Mouse (Mus musculus) induced T-regulatory cell, adult 2 months (primary cell): ENCODE data around the gene Adamts9.

ENCODE experiments used
- DNase-seq: peaks from one replicate; pipeline ENCODE4 v3.0.0-alpha.2; 2012; ENCODE audit warnings: low read depth

Adamts9 gene

DNA sequence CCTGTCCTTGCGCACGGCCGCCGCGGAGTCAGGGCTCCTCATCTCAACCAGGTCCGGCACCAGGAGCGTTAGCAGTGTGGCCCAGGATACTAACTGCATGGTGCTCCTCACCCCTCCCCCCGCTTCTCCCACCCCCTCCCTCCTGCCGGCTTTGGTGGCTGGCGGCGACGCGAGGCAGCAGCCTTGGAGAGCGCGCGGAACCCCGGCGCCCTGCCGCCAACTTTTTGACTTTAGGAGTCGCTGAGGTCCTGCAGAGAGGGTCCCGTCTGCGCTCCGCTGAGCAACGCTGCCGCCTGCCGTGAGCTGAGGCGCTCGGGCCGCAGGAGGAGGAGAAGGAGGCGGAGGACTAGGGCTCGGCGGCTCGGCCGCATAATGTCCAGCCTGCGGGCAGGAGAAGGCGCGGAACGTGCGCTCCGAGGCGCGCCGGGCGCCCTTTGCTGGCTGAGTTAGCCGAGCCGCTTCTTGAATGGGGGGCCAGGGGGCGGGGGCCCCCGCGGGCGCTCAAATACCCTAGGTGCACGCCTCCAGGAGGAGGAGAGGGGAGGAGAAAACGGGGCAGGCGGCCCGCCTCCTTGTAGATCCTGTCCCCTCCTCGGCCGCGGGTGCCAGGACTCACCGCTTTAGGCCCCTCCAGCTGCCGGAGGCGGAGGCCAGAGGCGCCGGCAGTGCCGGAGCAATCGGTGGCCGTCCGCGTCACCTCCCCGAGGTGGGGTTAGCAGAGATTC lies at the start of gene Adamts9:
Gene Adamts9 (minus strand): TSS at position 436 of the 725 bp plus-strand sequence.
- DNase-seq: no peak

DNA sequence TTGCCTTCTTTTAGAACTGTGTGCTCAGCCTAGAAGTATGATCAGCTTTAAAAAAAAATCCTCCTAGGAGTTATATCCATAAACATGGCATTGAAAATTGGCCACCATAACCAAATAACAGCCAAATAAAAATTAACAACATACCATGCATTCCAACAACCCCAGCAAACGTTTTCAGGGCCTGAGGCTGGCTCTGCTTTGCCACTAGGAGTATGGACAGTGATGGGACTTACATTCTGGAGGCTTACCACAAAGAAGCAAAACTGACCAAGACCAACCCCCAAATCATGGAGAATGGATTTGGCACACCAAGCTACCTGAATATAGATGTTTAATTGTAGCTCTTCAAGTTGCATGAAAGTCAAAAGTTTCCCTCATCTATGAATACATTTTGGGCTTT lies 48.3 kb upstream of the Adamts9 start:
- DNase-seq: no peak

DNA sequence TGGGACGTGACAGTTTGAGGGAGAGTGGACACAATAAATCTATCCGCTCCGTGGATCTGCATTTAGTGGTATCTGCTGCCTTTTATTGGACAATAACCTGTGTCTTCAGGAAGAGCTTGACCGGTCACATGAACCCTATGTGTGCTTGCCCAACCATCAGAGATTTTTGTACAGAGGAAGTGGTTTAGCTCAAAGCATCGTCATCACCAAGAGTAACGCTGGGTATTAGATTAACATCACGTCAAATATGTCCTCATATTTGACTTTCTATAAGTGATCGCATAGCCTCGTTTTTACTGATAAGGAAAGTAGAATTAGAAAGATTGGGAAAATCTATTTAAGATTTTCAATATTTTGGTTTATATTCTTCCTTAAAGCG lies 45.3 kb upstream of the Adamts9 start:
- no peak for DNase-seq

DNA sequence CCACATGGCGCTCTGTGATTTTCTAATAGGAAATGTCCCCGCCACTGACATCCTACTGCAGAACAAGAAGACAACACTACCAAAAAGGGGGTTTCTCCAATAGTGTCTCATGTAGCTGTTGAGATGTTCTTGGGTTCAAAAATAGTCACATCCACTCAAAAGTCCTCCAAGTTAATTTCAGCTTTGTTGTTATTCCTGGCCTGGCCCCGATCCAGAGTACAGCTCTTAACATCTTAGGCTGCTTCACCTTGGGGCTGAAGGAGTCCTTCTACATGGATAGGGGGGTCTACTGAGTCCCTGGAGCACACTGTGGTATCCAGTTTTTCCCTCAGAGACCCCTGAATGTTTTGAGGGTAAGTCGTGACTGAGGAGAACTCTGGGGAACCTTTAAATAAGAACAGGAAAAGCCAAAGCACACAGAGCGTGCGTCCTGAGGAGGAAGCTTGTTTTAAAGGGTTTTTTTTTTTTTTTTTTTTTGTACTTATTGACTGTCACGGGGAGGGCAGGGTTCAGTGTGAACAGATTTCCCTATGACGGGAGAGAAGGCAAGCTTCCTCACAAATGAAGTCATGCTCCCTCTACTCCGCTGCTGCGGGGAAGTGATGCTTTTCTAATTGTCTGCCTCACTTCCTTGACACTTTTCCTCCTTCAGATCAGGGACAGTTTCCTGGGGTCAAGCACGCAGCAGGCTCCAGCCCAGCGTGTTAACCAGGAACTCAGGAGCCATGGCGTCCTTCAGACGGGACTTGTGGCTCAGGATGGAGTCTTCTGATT lies 44.7 kb upstream of the Adamts9 start:
- DNase-seq: no peak

DNA sequence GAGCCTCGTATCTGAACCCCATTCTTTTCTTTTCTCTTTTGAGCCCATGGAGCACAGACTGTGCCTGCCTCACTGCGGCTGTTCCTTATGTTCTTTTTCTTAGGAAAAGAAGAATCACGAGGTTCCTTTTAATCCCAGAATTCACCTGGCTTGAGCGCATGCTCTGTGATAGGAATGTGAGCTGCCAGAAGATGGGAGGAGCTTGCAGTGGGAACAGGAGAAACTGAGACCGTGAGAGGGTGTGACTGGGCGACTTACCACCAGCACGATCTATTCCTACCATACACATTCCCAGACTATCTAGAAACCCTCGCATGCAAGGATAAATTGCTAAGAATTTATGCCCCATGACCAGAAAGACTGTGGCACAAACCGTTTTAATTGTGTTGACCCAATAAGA lies 44.1 kb upstream of the Adamts9 start:
- no peak for DNase-seq

DNA sequence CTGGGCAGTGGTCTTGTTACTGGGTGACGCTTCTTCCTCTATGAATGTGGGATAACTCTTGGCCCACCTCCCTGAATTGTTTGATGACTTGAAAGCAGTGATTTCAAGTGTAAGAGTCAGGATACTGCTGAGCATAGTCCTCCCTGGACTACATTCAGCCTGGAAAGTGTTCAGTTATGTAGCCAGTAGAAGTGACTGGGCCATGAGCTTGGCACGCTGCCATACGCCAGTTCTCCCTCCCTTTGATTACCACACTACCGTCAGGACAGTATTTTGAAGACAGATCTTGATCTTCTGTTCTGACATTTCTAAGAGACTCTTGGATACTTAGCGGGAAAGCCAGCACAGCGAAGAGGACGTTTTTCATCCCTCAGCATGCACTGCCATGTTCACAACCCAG lies 40.1 kb upstream of the Adamts9 start:
- DNase-seq: no peak

DNA sequence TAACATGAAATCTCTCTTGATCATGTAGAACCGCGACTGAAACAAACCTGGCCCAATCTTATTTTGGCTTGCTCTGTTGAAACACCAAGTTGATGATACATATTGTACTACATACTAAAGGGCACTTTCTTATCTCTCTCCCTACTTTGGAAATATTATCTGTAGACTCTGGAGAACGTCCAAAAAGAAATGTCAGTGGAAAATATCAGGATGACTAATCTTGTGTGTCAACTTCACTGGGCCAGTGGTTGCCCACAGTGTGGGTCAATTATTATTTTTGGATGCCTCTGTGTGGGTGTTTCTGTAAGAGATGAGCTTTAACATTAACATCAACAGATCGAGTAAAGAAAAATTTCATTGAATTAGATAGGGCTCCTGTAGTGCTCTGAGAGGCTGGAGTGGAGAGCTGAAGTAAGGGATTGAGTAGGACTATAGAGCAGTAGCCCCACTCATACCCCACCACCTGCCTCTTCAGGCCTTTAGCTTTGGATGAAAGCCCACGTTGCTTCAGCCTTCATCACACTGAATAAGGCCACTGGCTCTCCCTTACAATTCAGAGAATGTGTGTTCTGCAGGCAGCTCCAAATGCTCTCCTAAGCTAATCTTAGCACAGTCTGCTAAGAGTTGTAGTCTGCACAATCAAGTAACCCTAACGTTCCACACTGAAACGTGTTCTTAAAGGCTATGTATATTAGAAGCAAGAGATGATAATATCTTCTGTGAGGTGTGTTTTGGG lies 38.3 kb upstream of the Adamts9 start:
- DNase-seq: no peak

DNA sequence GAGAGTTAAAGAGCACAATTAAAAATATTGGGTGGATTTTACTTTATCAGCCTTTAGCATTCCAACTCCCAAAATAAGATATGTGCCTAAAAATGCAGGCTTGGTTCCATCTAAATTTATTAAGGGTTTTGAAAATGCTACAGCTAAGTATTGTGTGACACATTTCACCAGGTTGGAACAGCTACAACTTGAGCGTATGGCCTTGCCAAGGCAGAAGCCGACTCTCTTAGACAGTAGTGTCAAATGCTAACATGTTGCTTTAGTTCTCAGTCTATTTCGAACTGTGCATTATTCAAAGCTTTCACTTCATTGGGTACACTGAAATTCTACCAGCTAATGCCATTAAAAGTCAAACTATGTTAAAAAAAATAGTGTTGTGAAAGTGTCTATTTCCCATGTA lies 30.0 kb upstream of the Adamts9 start:
- no peak for DNase-seq

DNA sequence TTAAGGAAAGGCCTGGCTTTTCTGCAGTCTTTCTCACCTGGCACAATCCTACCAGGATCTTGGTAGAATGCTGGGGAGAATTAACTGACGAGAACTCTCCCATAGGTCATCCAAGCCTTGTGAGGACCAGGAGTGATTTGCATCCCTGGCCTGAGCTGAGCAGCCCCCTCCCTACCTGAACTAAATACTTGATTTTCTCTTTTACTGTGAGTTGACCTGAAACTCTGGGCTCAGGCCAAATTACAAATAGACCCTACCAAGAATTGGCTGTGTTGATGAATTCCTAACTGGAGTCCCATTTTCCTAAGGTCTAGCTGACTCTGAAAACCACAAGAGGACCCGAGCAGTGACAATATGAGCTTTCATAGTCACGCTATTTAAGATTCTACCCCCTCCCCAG lies 25.4 kb upstream of the Adamts9 start:
- no peak for DNase-seq

DNA sequence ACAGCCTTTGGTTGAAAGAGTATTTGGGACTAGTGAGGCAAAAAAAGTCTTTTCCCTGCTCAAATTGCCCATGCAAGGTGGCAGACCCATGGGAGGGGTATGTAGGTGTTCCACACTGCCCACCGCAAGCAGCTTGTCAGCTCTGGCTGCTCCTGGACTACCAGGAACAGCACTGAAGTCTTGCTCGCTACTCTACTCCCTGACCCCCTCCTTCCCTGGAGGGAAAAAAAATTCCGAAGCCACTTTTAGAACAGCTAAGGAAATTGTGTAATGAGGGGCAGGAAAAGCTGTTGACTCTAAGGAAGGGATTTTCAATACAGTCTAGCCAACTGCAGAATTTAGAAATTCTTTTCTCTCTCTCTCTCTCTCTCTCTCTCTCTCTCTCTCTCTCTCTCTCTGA lies 24.9 kb upstream of the Adamts9 start:
- DNase-seq: no peak

DNA sequence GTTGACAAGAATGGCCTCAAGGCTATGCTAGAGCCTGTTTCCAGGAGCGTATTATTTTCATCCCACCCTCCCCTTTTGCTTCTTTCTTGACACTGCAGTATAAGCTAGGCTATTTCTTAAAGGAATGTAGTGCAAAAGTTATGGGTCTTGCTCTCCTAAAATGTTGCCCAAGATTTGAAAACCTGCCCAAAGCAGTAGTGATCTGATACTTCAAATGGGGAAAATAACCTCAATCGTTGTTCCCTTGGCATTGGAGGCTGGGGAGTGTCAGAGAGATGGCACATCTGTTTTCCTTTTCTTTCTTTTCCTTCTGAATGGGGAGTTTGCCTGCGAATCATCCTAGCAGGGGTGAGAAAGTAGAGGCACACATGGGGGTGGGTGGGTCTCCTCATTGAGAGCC lies 19.7 kb upstream of the Adamts9 start:
- no peak for DNase-seq

DNA sequence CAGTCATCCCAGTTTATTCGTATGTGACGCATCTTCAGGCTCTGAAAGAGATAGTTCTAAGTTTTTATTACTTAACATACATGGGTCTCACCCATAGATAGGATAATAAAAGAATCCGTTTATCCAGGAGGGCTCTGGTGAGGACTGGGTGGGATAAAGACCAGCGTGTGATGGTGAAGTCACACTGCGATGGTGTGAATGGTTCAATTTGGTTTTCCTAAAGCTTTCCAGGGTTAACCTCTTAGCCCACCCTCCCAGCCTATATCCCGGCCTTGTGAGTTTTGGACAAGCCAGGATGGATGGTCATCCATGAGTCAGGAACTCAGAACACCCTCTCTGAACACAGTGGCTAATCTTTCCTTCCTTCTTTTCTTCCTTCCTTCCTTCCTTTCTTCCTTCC lies 17.7 kb upstream of the Adamts9 start:
- no peak for DNase-seq

DNA sequence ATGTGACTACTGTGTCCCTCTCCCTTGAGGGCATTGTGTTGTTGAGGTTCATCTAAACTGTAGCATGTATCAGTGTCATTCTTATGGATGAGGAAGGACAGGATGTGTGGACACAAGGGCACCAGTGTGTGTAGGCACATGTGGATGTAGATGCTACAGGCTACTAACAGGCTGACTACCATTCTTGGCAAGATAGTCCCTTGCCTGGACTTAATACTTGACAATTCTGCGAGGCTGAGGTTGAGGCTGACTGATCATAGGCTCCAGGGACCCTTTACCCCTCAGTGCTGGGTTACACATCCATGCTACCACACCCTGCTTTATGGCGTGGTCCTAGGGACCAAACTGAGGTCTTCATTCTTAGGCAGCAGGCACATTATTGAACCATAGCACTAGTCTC lies 16.1 kb upstream of the Adamts9 start:
- no peak for DNase-seq

DNA sequence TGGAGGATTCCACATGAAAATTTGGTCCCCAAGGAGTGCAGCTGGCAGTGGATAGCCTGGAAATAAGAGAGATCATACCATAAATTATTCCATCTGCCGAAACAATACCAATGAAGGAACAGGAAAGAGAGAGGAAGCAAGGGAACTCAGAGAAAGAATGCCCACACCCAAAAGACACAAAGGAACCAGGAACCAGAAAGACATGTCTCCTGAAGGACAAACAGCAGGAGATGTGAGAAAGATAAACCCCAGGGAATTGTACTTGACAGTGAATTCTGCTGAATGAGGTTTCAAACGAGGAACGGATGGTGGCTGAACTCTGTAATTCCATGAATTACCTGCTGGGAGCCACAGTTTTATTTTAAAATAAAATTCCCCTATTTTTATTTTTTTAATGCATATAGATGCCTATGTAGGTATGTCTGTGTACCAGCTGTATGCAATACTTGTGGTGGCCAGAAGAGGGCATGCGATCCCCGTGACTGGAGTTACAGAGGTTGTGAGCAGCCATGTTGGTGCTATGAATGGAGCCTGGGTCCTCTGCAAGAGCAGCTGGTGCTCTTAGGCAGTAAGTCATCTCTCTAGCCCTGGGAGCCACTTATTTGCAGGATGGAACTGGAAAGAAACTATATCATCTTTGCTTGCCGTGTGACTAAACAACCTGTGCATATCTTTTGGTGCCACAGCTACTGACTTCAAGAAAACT lies 4.2 kb upstream of the Adamts9 start:
- no peak for DNase-seq

DNA sequence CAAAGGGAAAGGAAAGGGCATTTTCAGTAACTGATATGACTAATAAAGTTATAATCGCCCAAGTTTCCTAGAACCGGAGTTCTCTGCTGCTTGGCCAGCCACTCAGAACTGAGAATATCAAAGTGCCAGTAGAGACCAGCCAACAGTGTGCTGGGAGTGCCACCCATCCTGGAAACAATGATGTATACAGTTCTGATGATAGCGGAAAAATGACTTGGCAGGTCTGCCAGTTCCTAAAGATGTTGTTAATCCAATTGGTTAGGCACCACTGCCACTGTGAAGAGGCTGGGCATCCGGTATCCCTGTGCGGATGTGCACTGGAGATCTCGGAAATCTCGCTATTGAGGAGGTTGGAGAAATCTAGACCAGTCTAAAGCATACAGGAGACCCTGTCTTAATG lies 1.4 kb upstream of the Adamts9 start:
- DNase-seq: no peak

DNA sequence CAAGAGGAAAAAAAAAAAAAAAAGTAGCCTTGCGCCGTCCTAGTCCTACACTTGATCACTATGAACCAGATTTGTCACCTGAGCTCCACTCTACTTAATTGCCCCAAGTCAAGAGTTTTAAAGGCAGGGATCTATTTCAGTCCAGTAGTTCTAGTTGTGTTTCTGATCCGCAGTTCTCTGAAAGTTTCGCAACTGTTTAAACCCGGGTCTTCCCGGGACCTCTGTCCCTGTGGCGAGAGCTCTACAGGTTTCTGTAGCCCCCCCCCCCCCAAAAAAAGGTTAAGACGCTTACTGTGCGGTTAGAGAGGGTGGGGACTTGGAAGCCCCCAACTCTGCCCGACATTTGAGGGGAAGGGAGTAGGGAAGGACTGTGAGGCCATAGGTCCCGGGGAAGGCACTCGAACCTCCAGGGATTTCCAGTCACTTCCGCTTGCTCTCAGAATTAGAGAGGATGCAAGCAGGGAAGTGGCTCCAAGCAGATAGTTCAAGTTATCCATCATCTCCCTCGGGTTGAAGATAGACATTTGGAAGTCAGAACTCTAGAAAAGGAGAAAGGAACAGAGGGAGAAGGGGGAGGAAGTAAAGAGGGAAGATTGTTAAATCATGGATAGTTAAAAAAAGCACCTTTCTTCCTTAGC lies 875 bp upstream of the Adamts9 start:
- no peak for DNase-seq

DNA sequence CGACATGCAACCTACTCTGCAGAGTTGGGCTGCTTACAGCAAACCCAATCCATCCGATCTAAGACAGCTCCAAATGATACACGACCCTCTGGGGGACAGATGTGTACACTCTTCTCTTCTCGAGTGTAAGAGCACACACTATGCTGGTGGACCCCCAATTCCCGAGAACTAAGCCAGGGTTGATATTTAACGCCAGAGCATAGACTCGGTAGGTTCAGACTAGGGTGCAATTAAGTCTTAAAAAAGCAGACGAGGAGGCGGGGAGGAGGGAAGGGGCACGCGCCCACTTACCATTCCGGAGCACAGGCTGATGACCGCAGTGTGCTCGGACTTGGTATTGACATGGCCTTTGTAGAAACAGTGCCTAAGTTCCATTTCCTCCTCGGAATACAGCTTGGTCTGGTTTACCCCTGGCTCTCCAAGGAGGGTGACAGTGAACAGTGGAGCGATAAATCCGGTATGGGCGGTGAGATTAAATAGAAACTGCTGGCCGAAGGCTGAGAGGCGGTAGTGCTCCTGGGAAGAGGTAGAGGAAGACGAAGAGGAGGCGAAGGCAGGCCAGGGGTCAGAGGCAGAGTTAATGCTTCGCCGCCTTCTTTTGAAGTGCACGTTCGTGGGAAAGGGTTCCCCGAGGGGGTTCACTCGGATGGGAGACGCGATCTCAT lies 1.4 kb downstream of the Adamts9 start:
- DNase-seq: no peak

DNA sequence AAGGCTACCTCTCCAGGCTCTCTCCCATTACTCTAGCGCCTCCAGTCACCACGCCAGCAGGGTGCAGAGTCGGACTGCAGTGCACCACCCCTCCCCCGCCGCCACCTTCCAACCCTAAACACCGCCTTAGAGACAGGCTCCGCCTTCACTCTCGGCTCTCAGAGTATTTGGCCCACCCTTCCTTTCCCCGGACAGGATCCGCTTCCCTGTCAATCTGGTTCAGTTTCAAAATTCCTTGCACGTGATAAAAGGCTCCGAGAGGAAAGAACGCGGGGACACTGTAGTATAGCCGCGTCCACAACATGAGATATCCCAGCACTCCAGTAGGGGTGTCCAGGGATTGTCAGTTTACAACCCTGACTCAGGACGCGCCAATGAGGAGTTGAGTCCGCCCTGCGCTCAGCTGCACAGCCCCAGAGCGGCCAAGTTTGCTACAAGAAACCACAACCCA lies 2.0 kb downstream of the Adamts9 start:
- no peak for DNase-seq

DNA sequence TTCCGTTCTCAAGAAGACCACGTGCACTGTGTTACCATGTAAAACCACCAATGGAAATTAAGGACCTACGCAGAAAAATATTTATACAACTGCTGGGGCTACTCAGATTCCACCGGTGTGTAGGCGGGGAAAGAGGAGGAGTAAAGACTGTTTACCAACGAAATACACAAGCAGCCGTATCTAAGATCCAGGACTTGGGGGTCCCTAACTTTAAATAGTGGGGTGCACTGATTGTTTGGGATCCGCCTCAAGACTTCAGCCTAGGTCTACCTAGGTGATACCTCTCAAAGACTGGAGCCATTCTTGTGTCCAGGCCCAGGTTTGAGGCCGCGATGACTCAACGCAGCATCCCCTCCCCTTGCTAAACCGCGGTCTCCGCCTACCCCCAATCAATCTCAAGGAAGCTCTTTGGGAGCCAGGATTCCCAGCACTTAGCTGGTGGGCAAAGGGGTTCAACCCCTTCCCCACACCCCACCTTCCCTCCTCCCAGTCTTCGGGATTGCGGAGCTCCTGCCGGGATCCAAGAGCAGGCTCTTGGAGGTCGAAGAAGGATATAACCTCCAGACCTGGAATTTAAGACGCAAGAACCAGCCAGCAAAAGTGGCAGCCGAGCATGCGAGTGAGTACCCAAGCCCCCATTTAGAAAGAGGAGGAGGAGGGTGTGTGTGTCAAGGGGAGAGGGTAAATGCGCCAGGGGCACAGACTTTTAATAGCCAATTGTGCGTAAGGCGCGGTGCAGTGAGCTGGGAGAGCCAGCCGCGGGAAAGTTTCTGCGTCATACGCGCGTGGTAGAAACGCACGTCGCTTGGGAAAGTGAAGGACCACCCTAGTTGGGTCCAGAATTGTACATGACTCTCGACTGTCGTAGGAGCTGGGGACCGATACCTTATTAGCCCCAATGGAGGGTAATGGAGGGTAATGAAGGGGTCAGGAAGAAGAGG lies 2.8 kb downstream of the Adamts9 start:
- no peak for DNase-seq

DNA sequence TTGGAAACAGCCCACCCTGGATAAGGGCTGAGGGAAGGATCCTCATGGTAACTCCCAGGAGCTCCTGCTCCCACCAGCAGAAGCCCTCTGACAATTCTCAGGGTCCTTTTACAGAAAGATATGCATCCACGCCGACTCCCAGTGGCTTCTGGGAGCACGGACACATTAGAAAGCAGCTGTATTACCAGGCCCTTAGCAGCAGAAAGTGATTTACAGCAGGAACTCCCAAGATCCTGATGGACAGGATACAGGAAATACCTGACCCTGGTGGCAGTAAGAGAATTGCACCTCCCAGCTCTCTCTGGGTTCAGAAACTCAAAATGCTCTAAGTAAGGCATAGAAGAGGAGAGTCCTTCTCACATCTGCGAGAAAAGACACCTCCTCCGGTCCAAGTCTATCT lies 15.0 kb downstream of the Adamts9 start:
- no peak for DNase-seq
